Mouse (Mus musculus): ENCODE measurements around the gene Stag3.

DNA sequence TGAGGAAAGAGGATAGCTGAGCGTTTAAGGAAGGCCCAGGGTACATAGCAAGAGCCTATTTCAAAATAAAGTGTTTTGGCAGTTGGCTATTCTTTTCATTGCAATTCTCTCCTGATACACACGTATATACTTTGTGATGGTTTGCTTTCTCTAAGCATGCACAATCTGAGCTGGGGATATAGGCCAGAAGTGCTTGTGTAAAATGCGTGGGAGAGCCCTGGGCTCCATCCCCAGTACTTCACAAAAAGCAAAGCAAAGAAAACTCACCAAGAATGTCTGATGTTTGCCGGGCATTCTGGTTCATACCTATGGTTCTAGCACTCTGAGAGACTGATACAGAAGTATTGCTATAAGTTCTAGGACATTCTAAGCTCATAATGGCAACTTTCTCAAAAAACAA lies 11.1 kb upstream of the Stag3 start:
- TF ChIP-seq CTCF (IDR thresholded peaks at IDR 0.05; ENCODE audit: control insufficient read depth, insufficient read depth, insufficient read length) (no peak), MAX (IDR thresholded peaks at IDR 0.05) (no peak), USF1 (IDR thresholded peaks at IDR 0.05; ENCODE audit: low read depth) (no peak), MYOD1 (IDR thresholded peaks at IDR 0.05; ENCODE audit: control insufficient read depth, insufficient read length, low read depth) (no peak)
